Mouse (Mus musculus): ENCODE measurements around the gene Gm14085.
"Not testable (repeated sequence)": the region's sequence is repeated elsewhere in the genome, so short reads cannot be mapped to it uniquely, and the experiment has no call there.

Gene Gm14085

GRCm38 (mm10) chr2:122484641-122485040 is at the start of gene Gm14085:
Gene Gm14085 (plus strand): TSS chr2:122484941.
- CTCF ChIA-PET: interaction anchor here (0.6 kb wide), 1 partner anchor 19 kb away, joined by 5 read pairs; no protein-coding TSS in a partner anchor

- CTCF ChIA-PET: not testable (repeated sequence)
Measured at GRCm38 (mm10) chr2:122438706-122439482, 45.8 kb upstream of the Gm14085 start.

- CTCF ChIA-PET: interaction anchor here (0.6 kb wide), 1 partner anchor 72 kb away, joined by 7 read pairs; the partner anchor contains the start of gene Shf
Measured at GRCm38 (mm10) chr2:122440521-122440920, 44.2 kb upstream of the Gm14085 start.

GRCm38 (mm10) chr2:122441000-122441933 is 43.5 kb upstream of the Gm14085 start:
- CTCF ChIA-PET: no interaction called here

GRCm38 (mm10) chr2:122450351-122450750 is 34.4 kb upstream of the Gm14085 start:
- CTCF ChIA-PET: no interaction called here

GRCm38 (mm10) chr2:122452426-122452825 is 32.3 kb upstream of the Gm14085 start:
- CTCF ChIA-PET: no interaction called here

- CTCF ChIA-PET: interaction anchor here (0.6 to 0.7 kb wide), 2 partner anchors 13 to 96 kb away, joined by 3 to 4 read pairs; no protein-coding TSS in a partner anchor
Measured at GRCm38 (mm10) chr2:122466901-122467300, 17.8 kb upstream of the Gm14085 start.

- CTCF ChIA-PET: interaction anchor here (0.6 to 0.7 kb wide), 2 partner anchors 14 to 96 kb away, joined by 3 to 4 read pairs; no protein-coding TSS in a partner anchor
Measured at GRCm38 (mm10) chr2:122467351-122468013, 17.3 kb upstream of the Gm14085 start.

- CTCF ChIA-PET: no interaction called here
Measured at GRCm38 (mm10) chr2:122469221-122469620, 15.5 kb upstream of the Gm14085 start.

- CTCF ChIA-PET: no interaction called here
Measured at GRCm38 (mm10) chr2:122476585-122476984, 8.2 kb upstream of the Gm14085 start.

- CTCF ChIA-PET: not testable (repeated sequence)
Measured at GRCm38 (mm10) chr2:122483787-122484186, 954 bp upstream of the Gm14085 start.

- CTCF ChIA-PET: interaction anchor here (0.5 kb wide), 1 partner anchor 88 kb away, joined by 4 read pairs; no protein-coding TSS in a partner anchor
Measured at GRCm38 (mm10) chr2:122485654-122486053, 913 bp downstream of the Gm14085 start.

GRCm38 (mm10) chr2:122486122-122486521 is 1.4 kb downstream of the Gm14085 start:
- CTCF ChIA-PET: not testable (repeated sequence)

- CTCF ChIA-PET: no interaction called here
Measured at GRCm38 (mm10) chr2:122486674-122487073, 1.9 kb downstream of the Gm14085 start.

GRCm38 (mm10) chr2:122529696-122530095 is 45.0 kb downstream of the Gm14085 start:
- CTCF ChIA-PET: not testable (repeated sequence)

GRCm38 (mm10) chr2:122531290-122531689 is 46.5 kb downstream of the Gm14085 start:
- CTCF ChIA-PET: interaction anchor here (0.5 kb wide), 1 partner anchor 14 kb away, joined by 3 read pairs; no protein-coding TSS in a partner anchor

- CTCF ChIA-PET: interaction anchor here (0.5 kb wide), 1 partner anchor 13 kb away, joined by 3 read pairs; no protein-coding TSS in a partner anchor
Measured at GRCm38 (mm10) chr2:122531726-122532125, 47.0 kb downstream of the Gm14085 start.

GRCm38 (mm10) chr2:122532136-122532801 is 47.5 kb downstream of the Gm14085 start:
- CTCF ChIA-PET: no interaction called here

GRCm38 (mm10) chr2:122532802-122533186 is 48.1 kb downstream of the Gm14085 start:
- CTCF ChIA-PET: no interaction called here

GRCm38 (mm10) chr2:122533378-122533777 is 48.6 kb downstream of the Gm14085 start:
- CTCF ChIA-PET: no interaction called here

GRCm38 (mm10) chr2:122534671-122535070 is 49.9 kb downstream of the Gm14085 start:
- CTCF ChIA-PET: no interaction called here

All from spleen, embryonic (tissue).